Comparison of ENCODE assay signal across 19 mouse cellular contexts in genomic region chr7:46652279-46652678, GRCm38 (mm10). TPM values are rescaled to one million over a fixed set of nuclear protein-coding genes. Genes with fewer than 3 reads are reported as not detected.
"Had no signal": no experiment of that assay in that cellular context is flagged by ENCODE, and none has a peak within 500 bp of the region (broad histone marks: within the 10 kb centered on the region; RNA-seq: fewer than 3 reads in every experiment).

No protein-coding gene starts in this region.

- H3K36me3 ChIP-seq: neural tube, embryonic 15.5 days; stomach, embryonic 15.5 days had no signal

- H3K4me3 ChIP-seq: neural tube, embryonic 15.5 days; stomach, embryonic 15.5 days had no signal

- H3K4me1 ChIP-seq: neural tube, embryonic 15.5 days; stomach, embryonic 15.5 days had no signal

- H3K9ac ChIP-seq: neural tube, embryonic 15.5 days; stomach, embryonic 15.5 days had no signal

- H3K9me3 ChIP-seq: neural tube, embryonic 15.5 days; stomach, embryonic 15.5 days had no signal

- H3K27ac ChIP-seq: neural tube, embryonic 15.5 days; stomach, embryonic 15.5 days; stomach, postnatal 0 days had no signal

- H3K27me3 ChIP-seq: neural tube, embryonic 15.5 days; stomach, embryonic 15.5 days had no signal

- DNase-seq: retina, postnatal 1 day; right cerebral cortex, adult 18-20 months; right cerebral cortex, postnatal 14 days; right cerebral cortex, postnatal 25 days; right cerebral cortex, postnatal 4 days; spleen, adult 18-20 months; thymus, adult 18-20 months; thymus, adult 2 months; thymus, postnatal 14 days; thymus, postnatal 25 days; thymus, postnatal 36 days; thymus, postnatal 4 days had no signal

- H3K4me2 ChIP-seq: neural tube, embryonic 15.5 days; stomach, embryonic 15.5 days had no signal

RNA-seq across cellular contexts. Expression of gene Tph1, which starts 20.1 kb away (rescaled TPM):
- total RNA-seq: neutrophil, adult 5-6 weeks had no signal
- polyA plus RNA-seq: neural tube, embryonic 15.5 days; spleen, adult 2 months; stomach, embryonic 14.5 days; testis, adult 2 months had no signal
